Mouse (Mus musculus) heart, postnatal 0 days (tissue): Measurements from ENCODE around the gene Gm37240.

Experiments used
- CTCF ChIP-seq: IDR thresholded peaks from 2 replicates; pipeline ENCODE4 v1.5.1; 2016; ENCODE audit warnings: antibody characterized with exemption, control low read depth, low read depth
- EP300 ChIP-seq: IDR thresholded peaks from 2 replicates; pipeline ENCODE4 v1.6.1; 2016; ENCODE audit warnings: antibody characterized with exemption, low read depth

DNA sequence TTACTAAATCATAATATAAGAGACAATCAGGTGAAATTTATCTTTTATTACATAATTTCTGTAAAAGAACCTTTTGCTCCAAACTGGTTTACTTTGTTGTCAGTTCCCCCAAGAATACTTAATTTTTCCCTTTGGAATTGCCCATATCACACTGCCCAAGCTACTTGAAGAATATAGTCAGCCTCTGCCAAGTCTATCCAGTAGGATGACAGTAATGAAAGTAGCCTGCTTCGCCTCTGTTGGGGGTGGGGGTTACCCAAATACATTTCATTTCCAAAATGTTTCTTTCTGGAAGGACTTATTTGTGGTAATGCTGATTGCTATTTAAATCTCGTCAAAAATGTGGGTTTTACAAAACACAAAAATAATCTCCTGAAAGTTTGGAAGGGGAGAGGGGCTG, 935.6 kb downstream of the Gm37240 start:
- TF ChIP-seq CTCF (no peak), EP300 (no peak)
